In genomic region chr11:6546205-6547013, GRCm38 (mm10) we compare ENCODE assay signal across 8 mouse cellular contexts. TPM values are rescaled to one million over a fixed set of nuclear protein-coding genes. Genes with fewer than 3 reads are reported as not detected.
DNase-seq lines count a peak whose midpoint lies in the region; ATAC-seq lines count a peak whose summit lies in the region.

Gene Ccm2, plus strand, starts transcription at chr11:6546887.

- ATAC-seq in forebrain, embryonic 14.5 days = peak; percentile 96
- peak; percentile 98 for ATAC-seq in neural tube, embryonic 15.5 days (ENCODE audit: low FRiP score)

- no peaks in the 10 kb centered on the region for H3K36me3 ChIP-seq in forebrain, embryonic 14.5 days (ENCODE audit: control insufficient read depth, insufficient read depth, low read length)
- no peaks in the 10 kb centered on the region for H3K36me3 ChIP-seq in neural tube, embryonic 15.5 days

- H3K9me3 ChIP-seq in forebrain, embryonic 14.5 days (replicated peaks; ENCODE audit: control insufficient read depth, low read length) = no peaks in the 10 kb centered on the region
- no peaks in the 10 kb centered on the region for H3K9me3 ChIP-seq in neural tube, embryonic 15.5 days (replicated peaks)

- peaks cover 8% of the 10 kb centered on the region for H3K4me1 ChIP-seq in forebrain, embryonic 14.5 days (ENCODE audit: control insufficient read depth, insufficient read depth, low read length)
- peaks cover 21% of the 10 kb centered on the region for H3K4me1 ChIP-seq in neural tube, embryonic 15.5 days

- DNase-seq in ES-CJ7 (ENCODE audit: low read depth, low spot score) = peak; percentile 94
- DNase-seq in cerebellum, adult 11 months = peak; percentile 95
- DNase-seq in forebrain, embryonic 14.5 days (ENCODE audit: low spot score) = peak; percentile 98
- DNase-seq in heart, postnatal 14 days = peak; percentile 97 to 98
- peak; percentile 97 for DNase-seq in layer of hippocampus, adult 11-12 months (ENCODE audit: low spot score)
- peak; percentile 98 to 99 for DNase-seq in lung, adult 18-20 months
- DNase-seq in testis, postnatal 14 days (ENCODE audit: low spot score) = peak; percentile 94

- H3K27ac ChIP-seq in forebrain, embryonic 14.5 days (ENCODE audit: low read depth, low read length) = peak within 1 kb of the TSS; percentile 95
- H3K27ac ChIP-seq in neural tube, embryonic 15.5 days (replicated peaks) = peak within 1 kb of the TSS; percentile 95

- H3K4me2 ChIP-seq in forebrain, embryonic 14.5 days (ENCODE audit: low read length) = peak within 1 kb of the TSS; percentile 67
- peak within 1 kb of the TSS; percentile 75 for H3K4me2 ChIP-seq in neural tube, embryonic 15.5 days

- H3K27me3 ChIP-seq in forebrain, embryonic 14.5 days (replicated peaks; ENCODE audit: control insufficient read depth, insufficient read depth, low read length) = no peaks in the 10 kb centered on the region
- no peaks in the 10 kb centered on the region for H3K27me3 ChIP-seq in neural tube, embryonic 15.5 days (replicated peaks)

- H3K4me3 ChIP-seq in forebrain, embryonic 14.5 days (ENCODE audit: low read depth, low read length) = peak within 1 kb of the TSS; percentile 80
- H3K4me3 ChIP-seq in neural tube, embryonic 15.5 days (replicated peaks) = peak within 1 kb of the TSS; percentile 87

- intact Hi-C loops in heart, postnatal 14 days (cut with DNase I) = loop anchor here (2.0 to 5.0 kb wide), 3 partner anchors 41 to 78 kb away; partner anchors contain the start of gene Purb

- H3K9ac ChIP-seq in forebrain, embryonic 14.5 days (ENCODE audit: low read length) = peak within 1 kb of the TSS; percentile 87
- peak within 1 kb of the TSS; percentile 89 for H3K9ac ChIP-seq in neural tube, embryonic 15.5 days (replicated peaks)

- 1% methylated on average over 49 of the region's 57 CpGs for WGBS in forebrain, embryonic 14.5 days
- under 1% methylated on average over 37 of the region's 57 CpGs for WGBS in neural tube, embryonic 15.5 days

RNA-seq across cellular contexts. Expression of gene Ccm2, which starts in this region (rescaled TPM):
- polyA plus RNA-seq in forebrain, embryonic 14.5 days (2014; fragmentation: Nextera tagmentation; extraction: Ambion mirVana) = 94.0 and 94.2 TPM in 2 replicates
- 10 to 100 TPM; 22.8 to 32.9 TPM for total RNA-seq in heart, postnatal 14 days (2021)
- polyA plus RNA-seq in neural tube, embryonic 15.5 days (2015; fragmentation: Nextera tagmentation; extraction: Ambion mirVana) = 96.2 and 107 TPM in 2 replicates

Comparison
In these comparisons a context has a peak if more than half of its experiments do, and no peak if none do; other contexts are left out.
1. Peak in every context shown above with its lines: DNase-seq, ATAC-seq, H3K4me3 ChIP-seq and H3K27ac ChIP-seq.